Mouse (Mus musculus) heart, embryonic 11.5 days (tissue): ENCODE data around the gene Smarca2. TPM values are rescaled to one million over a fixed set of nuclear protein-coding genes. Genes with fewer than 3 reads are reported as not detected.

Experiments
- ATAC-seq: fragments of 200-750 bp; cut with Nextera tagmentation; replicated peaks from 2 replicates; pipeline ENCODE4 v1.8.0; 2017; ENCODE audit warnings: moderate library complexity; ENCODE audit not compliant: insufficient number of reproducible peaks, low FRiP score, low TSS enrichment
- H3K27ac ChIP-seq: fragments of 300-500 bp; sonication (generic); 2 replicates; pipeline ENCODE4 v1.5.1; 2014; ENCODE audit warnings: mild to moderate bottlenecking, low read depth, low read length
- H3K27me3 ChIP-seq: fragments of 300-500 bp; sonication (generic); 2 replicates; pipeline ENCODE4 v1.6.1; 2014; ENCODE audit warnings: mild to moderate bottlenecking, low read length, mixed read lengths; ENCODE audit not compliant: control insufficient read depth, insufficient read depth
- H3K36me3 ChIP-seq: fragments of 300-500 bp; sonication (generic); 2 replicates; pipeline ENCODE4 v1.6.1; 2014; ENCODE audit warnings: mild to moderate bottlenecking, low read length, moderate library complexity, mixed read lengths; ENCODE audit not compliant: control insufficient read depth, insufficient read depth
- H3K4me1 ChIP-seq: fragments of 300-500 bp; sonication (generic); 2 replicates; pipeline ENCODE4 v1.6.1; 2014; ENCODE audit warnings: low read length; ENCODE audit not compliant: control insufficient read depth, insufficient read depth
- H3K4me2 ChIP-seq: fragments of 300-500 bp; sonication (generic); 2 replicates; pipeline ENCODE4 v1.6.1; 2014; ENCODE audit warnings: mild to moderate bottlenecking, moderate library complexity
- H3K4me3 ChIP-seq: fragments of 300-500 bp; sonication (generic); 2 replicates; pipeline ENCODE4 v1.5.1; 2014; ENCODE audit warnings: low read depth, low read length
- H3K9ac ChIP-seq: fragments of 300-500 bp; sonication (generic); 2 replicates; pipeline ENCODE4 v1.6.1; 2014; ENCODE audit warnings: mild to moderate bottlenecking, low read depth, low read length, moderate library complexity
- H3K9me3 ChIP-seq: fragments of 300-500 bp; sonication (generic); replicated peaks from 2 replicates; pipeline ENCODE4 v1.6.1; 2016; ENCODE audit warnings: low read length; ENCODE audit not compliant: control insufficient read depth
- WGBS: fragments of 180-500 bp; shearing (Covaris S2); extraction: QIAGEN DNeasy Blood & Tissue Kit; methylation state at CpG from one replicate; pipeline ENCODE4 v1.1.7; 2014; ENCODE audit not compliant: insufficient replicate concordance; 5-methylcytosine and 5-hydroxymethylcytosine counted together
- polyA plus RNA-seq: library from polyadenylated mRNA; unstranded; fragments of >200 nt; fragmentation: Nextera tagmentation; extraction: Ambion mirVana; gene quantifications from 2 replicates; pipeline ENCODE4 v1.2.1, GENCODE M21; 2014

Gene Smarca2
- polyA plus RNA-seq, 1 experiment from 2014 or later, result 26.6 TPM

DNA sequence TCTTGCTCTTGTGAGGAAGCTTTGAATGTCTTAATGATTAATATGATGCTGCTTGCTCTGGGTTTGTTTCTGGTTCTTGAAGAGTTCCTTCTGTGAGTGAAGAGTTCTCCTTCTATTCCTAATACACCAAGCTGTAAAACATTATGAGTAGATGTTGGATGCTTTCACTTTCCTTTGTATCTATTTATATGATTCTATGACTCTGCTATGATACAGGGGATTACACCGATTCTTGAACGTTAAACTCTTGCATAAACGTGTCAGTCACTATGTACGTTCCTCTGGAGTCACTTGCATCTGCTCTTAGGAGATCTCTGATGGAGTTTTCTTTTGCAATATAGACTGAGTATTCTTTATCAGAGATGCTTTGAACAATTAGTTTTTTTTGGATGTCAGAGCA is 199.6 kb downstream of the Smarca2 start:
- Histone ChIP-seq H3K36me3 (no peaks in the 10 kb centered on the region), H3K4me2 (no peak overlapping the region), H3K27ac (no peak overlapping the region), H3K27me3 (no peaks in the 10 kb centered on the region), H3K9ac (no peak overlapping the region), H3K9me3 (no peaks in the 10 kb centered on the region), H3K4me3 (no peak overlapping the region), H3K4me1 (no peaks in the 10 kb centered on the region)
- 75% methylated on average over 4 of the region's 4 CpGs for WGBS
- no peak for ATAC-seq

- Histone ChIP-seq H3K36me3 (no peaks in the 10 kb centered on the region), H3K9me3 (peaks cover 4% of the 10 kb centered on the region; the same call in 1 of the 2 replicates), H3K4me2 (no peak overlapping the region), H3K27me3 (no peaks in the 10 kb centered on the region), H3K4me1 (no peaks in the 10 kb centered on the region), H3K9ac (no peak overlapping the region), H3K4me3 (no peak overlapping the region), H3K27ac (no peak overlapping the region)
- ATAC-seq, result no peak
- WGBS, result 33% methylated on average over 4 of the region's 4 CpGs
These were observed 209.8 kb downstream of the Smarca2 start for GRCm38 (mm10) chr19:26814629-26815028.

GRCm38 (mm10) chr19:26817901-26818300 is 213.1 kb downstream of the Smarca2 start:
- Histone ChIP-seq H3K9ac (no peak overlapping the region), H3K9me3 (no peaks in the 10 kb centered on the region), H3K4me2 (no peak overlapping the region), H3K27me3 (no peaks in the 10 kb centered on the region), H3K4me3 (no peak overlapping the region), H3K4me1 (no peaks in the 10 kb centered on the region), H3K36me3 (no peaks in the 10 kb centered on the region), H3K27ac (no peak overlapping the region)
- WGBS, result 76% methylated on average over 4 of the region's 4 CpGs
- ATAC-seq, result no peak
